Mouse (Mus musculus): Measurements from ENCODE around the gene Ppt2. TPM values are rescaled to one million over a fixed set of nuclear protein-coding genes. Genes with fewer than 3 reads are reported as not detected.

Gene Ppt2
- polyA plus RNA-seq, 1 experiment: 32.7 TPM

DNA sequence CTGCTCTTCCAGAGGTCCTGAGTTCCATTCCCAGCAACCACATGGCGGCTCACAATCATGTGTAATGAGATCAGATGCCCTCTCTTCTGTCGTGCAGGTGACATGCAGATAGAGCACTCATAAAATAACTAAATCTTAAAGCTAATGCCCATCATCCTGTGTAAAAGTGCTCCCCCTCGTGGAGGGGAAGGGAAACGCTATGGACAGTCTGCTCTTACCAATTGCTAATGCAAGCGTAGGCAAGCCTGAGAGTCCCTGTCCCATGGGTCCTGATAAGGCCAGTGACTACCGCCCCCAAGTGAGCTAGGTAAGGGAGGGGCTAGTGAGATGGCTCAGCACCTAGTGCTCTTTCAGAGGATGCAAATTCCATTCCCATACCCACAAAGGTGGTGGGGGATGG, 9.3 kb downstream of the Ppt2 start:
- no peak overlapping the region for H3K4me3 ChIP-seq (ENCODE audit: insufficient read depth, low read length)
- no peak for TF ChIP-seq POLR2A (IDR thresholded peaks at IDR 0.05; ENCODE audit: extremely low read depth, insufficient read depth, low read length)
- peak; percentile 88 for TF ChIP-seq CTCF (IDR thresholded peaks at IDR 0.05; ENCODE audit: extremely low read depth, insufficient read depth, low read length)
- H3K4me1 ChIP-seq (ENCODE audit: control insufficient read depth, insufficient read depth, low read length): no peaks in the 10 kb centered on the region
- H3K27ac ChIP-seq (ENCODE audit: insufficient read depth, low read length): no peak overlapping the region

DNA sequence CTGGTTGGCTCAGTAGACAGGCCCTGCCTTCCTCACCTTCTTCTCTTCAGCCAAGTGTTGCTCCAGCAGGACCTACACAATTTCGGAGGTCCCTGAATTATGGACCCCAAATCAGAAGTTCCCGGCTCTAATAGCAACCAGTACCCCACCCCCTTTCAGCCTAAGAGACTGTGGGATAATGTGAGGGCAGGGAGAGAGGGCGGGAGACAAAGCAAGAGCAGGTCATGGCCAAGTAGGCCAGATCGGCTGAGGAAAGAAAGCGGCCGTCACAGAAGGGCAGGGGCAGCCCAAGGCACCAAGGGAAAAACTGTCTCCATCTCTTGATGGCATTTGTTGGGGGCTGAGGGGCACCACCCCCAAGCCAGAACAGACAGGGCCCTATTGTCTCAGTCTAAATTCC, 12.4 kb downstream of the Ppt2 start, which contains the start of gene Egfl8:
Gene Egfl8, minus strand, starts transcription at position 101 of the 400 bp plus-strand sequence.
- no peak for TF ChIP-seq POLR2A (IDR thresholded peaks at IDR 0.05; ENCODE audit: extremely low read depth, insufficient read depth, low read length)
- no peak for TF ChIP-seq CTCF (IDR thresholded peaks at IDR 0.05; ENCODE audit: extremely low read depth, insufficient read depth, low read length)
- Histone ChIP-seq H3K4me1 (ENCODE audit: control insufficient read depth, insufficient read depth, low read length) (peaks cover 3% of the 10 kb centered on the region), H3K27ac (ENCODE audit: insufficient read depth, low read length) (0 out of 2 replicates have a peak within 1 kb of the TSS, but pooled peaks have one; percentile 35)

DNA sequence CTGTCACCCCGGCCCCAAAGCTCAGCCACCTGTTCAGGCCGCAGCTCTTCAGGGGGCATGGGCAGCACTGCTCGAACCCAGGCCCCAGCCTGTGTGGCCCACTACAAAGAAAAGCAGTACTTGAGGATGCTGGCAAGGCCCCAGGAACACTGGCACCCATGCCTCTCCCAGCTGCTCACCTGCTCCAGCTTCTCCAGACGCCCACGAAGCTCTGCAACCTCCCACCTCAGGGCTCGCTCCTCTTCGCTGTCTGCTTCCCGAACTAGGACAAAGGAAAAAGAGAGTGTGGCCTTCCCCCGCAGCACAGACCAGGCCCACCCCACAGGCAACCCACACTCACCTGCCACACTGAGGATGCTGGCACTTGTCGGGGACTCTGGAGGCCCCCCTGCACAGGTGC, 14.5 kb downstream of the Ppt2 start:
- Histone ChIP-seq H3K27ac (ENCODE audit: insufficient read depth, low read length) (peak overlapping the region; percentile 27; the same call in 1 of the 2 replicates), H3K4me3 (ENCODE audit: insufficient read depth, low read length) (no peak overlapping the region), H3K4me1 (ENCODE audit: control insufficient read depth, insufficient read depth, low read length) (peaks cover 4% of the 10 kb centered on the region)
- TF ChIP-seq CTCF (IDR thresholded peaks at IDR 0.05; ENCODE audit: extremely low read depth, insufficient read depth, low read length) (no peak), POLR2A (IDR thresholded peaks at IDR 0.05; ENCODE audit: extremely low read depth, insufficient read depth, low read length) (0 out of 2 replicates have a peak, but pooled peaks have one; percentile 18)

More for the DNA sequence above, 12.4 kb downstream of the Ppt2 start, which contains the start of gene Egfl8:
- H3K4me3 ChIP-seq (ENCODE audit: insufficient read depth, low read length): no peak within 1 kb of the TSS

DNA sequence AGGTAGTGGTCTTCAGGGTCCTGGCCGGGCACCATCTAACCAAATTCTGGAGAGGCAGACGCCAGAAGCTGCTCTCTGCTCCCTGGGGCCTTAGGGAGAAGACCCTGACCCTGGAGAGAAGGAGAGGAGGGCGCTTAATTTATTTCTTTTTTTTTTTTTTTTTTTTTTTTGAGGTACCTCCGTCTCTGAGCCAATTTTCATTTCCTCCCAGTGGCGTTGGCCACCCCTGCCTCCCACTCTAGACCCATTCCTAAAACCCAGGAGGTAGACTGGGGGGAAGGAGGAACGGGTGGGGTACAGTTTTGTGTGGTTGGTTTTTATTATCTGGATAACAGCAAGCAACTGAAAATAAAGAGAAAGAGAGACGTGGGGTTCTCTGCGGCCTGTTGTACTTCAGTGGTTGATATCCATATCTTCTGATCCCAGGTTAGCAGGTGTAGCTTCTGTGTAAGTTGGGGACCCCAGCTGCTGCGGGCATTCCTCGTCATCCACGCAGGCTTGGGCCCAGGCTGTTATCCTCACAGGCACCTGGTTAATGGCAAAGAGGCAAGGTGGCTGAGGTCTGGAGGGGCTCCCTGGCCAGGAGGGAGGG, 15.2 kb downstream of the Ppt2 start:
- no peak for TF ChIP-seq POLR2A (IDR thresholded peaks at IDR 0.05; ENCODE audit: extremely low read depth, insufficient read depth, low read length)
- TF ChIP-seq CTCF (IDR thresholded peaks at IDR 0.05; ENCODE audit: extremely low read depth, insufficient read depth, low read length): no peak
- Histone ChIP-seq H3K27ac (ENCODE audit: insufficient read depth, low read length) (no peak overlapping the region), H3K4me1 (ENCODE audit: control insufficient read depth, insufficient read depth, low read length) (peaks cover 5% of the 10 kb centered on the region), H3K4me3 (ENCODE audit: insufficient read depth, low read length) (no peak overlapping the region)

DNA sequence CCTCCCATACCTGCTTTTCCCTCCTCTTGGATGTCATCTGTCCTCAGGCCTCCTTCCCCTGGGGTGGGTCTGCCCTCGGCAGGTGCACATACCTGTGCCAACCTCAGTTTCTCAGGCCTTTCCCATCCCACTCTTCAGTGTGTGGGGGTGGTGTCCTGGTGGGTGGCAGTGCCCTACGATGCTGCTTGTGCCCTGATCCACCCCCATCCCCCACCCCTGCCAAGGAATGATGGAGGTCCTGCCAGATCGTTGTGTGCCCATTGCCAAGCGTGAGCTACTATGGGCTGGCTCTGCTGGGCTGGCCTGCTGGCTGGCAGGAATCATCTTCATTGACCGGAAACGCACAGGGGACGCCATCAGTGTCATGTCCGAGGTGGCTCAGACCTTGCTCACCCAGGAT, 17.3 kb downstream of the Ppt2 start:
- Histone ChIP-seq H3K4me1 (ENCODE audit: control insufficient read depth, insufficient read depth, low read length) (peaks cover 8% of the 10 kb centered on the region), H3K4me3 (ENCODE audit: insufficient read depth, low read length) (no peak overlapping the region), H3K27ac (ENCODE audit: insufficient read depth, low read length) (no peak overlapping the region)
- no peak for TF ChIP-seq CTCF (IDR thresholded peaks at IDR 0.05; ENCODE audit: extremely low read depth, insufficient read depth, low read length)
- no peak for TF ChIP-seq POLR2A (IDR thresholded peaks at IDR 0.05; ENCODE audit: extremely low read depth, insufficient read depth, low read length)

DNA sequence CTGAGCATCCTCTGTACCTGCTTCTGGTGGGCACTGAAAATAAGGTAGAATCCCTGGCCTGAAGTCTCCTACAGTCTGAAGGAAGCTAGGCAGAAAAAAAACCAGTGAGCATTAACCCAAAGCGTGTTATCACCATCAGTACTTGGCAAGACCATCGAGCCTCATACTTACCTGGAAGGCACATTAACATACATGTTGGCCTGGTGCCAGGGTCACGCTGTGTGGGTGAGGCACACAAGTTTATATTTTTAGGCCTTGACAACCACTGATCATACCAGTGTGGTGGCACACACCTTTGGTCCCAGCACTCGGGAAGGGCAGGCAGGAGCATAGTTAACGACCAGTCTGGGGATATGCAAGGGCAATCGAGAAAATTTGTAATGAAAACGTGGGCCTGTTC, 20.3 kb downstream of the Ppt2 start:
- no peak for TF ChIP-seq POLR2A (IDR thresholded peaks at IDR 0.05; ENCODE audit: extremely low read depth, insufficient read depth, low read length)
- no peak for TF ChIP-seq CTCF (IDR thresholded peaks at IDR 0.05; ENCODE audit: extremely low read depth, insufficient read depth, low read length)

DNA sequence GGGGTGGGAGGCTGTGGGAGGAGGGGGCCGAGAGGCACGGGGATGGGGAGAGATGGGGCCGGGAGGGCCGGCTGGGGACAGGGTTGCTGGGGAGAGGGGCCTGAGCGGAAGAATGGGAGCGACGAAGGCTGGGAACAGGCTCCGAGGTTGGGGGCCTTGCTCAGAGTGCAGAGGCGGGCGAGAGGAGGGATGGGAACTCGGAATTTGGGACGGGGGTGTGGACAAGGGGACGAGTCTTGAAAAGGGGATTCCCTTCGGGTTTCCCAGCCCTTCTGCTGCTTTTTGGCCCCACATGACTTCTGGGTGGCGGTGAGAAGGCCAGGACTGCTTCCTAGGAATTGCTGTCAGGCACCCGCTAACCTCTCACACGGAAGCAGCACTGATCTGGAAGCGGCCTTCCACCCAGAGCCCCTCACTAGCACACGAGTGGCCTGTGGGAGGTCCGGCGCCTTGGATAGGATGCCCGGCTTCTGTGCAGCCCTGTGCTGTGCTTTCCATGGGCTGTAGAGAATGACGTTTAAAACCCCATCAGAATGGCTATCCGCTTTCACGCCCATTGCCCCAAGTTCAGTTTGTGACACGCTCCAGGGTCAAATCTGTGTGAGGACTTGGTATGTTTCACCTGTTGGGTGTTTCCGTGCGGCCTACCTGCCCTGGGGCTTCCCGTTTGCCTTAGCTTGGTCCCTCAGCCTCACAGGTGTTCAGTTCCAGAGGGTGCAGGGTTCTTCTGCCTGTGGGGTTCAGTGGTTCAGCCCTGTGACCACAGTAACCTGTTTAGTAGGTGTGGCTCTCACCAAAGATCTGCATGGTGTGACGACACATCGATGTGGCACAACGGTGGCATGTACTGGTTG, 21.9 kb downstream of the Ppt2 start:
- no peak overlapping the region for H3K27ac ChIP-seq (ENCODE audit: insufficient read depth, low read length)
- H3K4me1 ChIP-seq (ENCODE audit: control insufficient read depth, insufficient read depth, low read length): peaks cover 9% of the 10 kb centered on the region

More for the DNA sequence above, 20.3 kb downstream of the Ppt2 start:
- peaks cover 9% of the 10 kb centered on the region for H3K4me1 ChIP-seq (ENCODE audit: control insufficient read depth, insufficient read depth, low read length)
- no peak overlapping the region for H3K4me3 ChIP-seq (ENCODE audit: insufficient read depth, low read length)
- no peak overlapping the region for H3K27ac ChIP-seq (ENCODE audit: insufficient read depth, low read length)

DNA sequence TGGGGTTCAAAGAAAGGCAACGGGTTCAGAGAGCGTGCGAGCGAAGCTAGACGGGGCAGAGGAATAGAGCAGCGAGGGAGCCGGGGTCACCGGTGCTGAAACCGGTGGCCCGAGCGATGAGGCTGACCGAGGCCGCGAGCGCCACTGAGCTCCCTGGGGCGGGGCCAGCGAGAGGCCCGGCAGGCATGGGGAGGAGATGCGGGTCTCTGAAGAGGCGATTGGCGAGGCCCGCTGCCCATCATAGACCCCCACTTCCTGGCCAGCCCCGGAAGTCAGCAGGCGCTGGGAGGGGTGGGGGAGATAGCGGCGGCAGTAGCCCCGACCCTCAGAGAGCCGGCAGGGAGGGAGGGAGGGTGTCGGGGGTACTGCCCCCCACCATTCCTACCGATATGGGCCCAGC, 22.7 kb downstream of the Ppt2 start:
- Histone ChIP-seq H3K27ac (ENCODE audit: insufficient read depth, low read length) (peak overlapping the region; percentile 90), H3K4me3 (ENCODE audit: insufficient read depth, low read length) (peak overlapping the region; percentile 61), H3K4me1 (ENCODE audit: control insufficient read depth, insufficient read depth, low read length) (peaks cover 9% of the 10 kb centered on the region)
- TF ChIP-seq POLR2A (IDR thresholded peaks at IDR 0.05; ENCODE audit: extremely low read depth, insufficient read depth, low read length) (peak; percentile 77), CTCF (IDR thresholded peaks at IDR 0.05; ENCODE audit: extremely low read depth, insufficient read depth, low read length) (no peak)

More for the DNA sequence above, 21.9 kb downstream of the Ppt2 start:
- TF ChIP-seq POLR2A (IDR thresholded peaks at IDR 0.05; ENCODE audit: extremely low read depth, insufficient read depth, low read length) (no peak), CTCF (IDR thresholded peaks at IDR 0.05; ENCODE audit: extremely low read depth, insufficient read depth, low read length) (no peak)
- peak overlapping the region; percentile 61 for H3K4me3 ChIP-seq (ENCODE audit: insufficient read depth, low read length)

DNA sequence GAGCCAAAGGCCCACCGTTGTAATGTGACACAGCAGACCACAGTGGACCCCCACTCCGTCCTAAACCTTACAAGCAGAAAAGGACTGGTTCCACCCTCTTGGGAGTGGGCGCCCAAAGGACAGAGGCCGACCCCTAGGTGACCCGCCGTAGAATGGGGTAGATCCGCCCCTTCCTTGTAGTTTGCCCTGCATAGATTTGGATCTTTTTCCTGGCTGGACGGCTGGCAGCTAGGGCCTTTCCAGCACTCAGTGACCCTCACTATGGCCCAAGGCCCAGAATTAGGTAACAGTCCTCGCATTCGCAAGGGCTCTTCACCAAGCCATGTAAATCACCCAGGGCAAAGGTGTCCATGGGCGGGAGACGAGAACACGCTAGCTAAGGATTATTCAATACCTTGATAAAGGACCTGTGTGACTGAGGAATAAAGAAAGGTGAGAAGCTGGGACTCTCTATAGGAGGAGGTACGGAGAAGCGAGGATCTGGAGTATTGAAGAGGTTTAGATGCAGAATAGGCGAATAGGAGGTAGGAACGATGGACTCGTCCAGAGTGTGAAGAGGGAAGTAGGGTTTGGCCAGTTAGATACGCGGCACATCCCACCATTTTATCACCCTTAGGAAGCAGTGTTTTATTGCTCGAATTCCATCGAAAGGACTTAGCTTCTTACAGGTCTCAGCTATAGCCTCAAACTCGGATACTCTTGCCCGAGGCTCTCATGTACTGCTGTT, 23.6 kb downstream of the Ppt2 start:
- peaks cover 9% of the 10 kb centered on the region for H3K4me1 ChIP-seq (ENCODE audit: control insufficient read depth, insufficient read depth, low read length)
- peak overlapping the region; percentile 61 for H3K4me3 ChIP-seq (ENCODE audit: insufficient read depth, low read length)
- peak overlapping the region; percentile 90 for H3K27ac ChIP-seq (ENCODE audit: insufficient read depth, low read length)
- TF ChIP-seq CTCF (IDR thresholded peaks at IDR 0.05; ENCODE audit: extremely low read depth, insufficient read depth, low read length) (no peak), POLR2A (IDR thresholded peaks at IDR 0.05; ENCODE audit: extremely low read depth, insufficient read depth, low read length) (no peak)

All from cortical plate, adult 2 months (tissue).